In genomic region chr4:142900792-142901191, GRCm38 (mm10) we compare ENCODE assay signal across 19 mouse cellular contexts.
"Had no signal": no experiment of that assay in that cellular context is flagged by ENCODE, and none has a peak within 500 bp of the region (broad histone marks: within the 10 kb centered on the region; RNA-seq: fewer than 3 reads in every experiment).

No protein-coding gene starts in this region.

- ATAC-seq: liver, embryonic 12.5 days; midbrain, embryonic 13.5 days had no signal

- H3K4me1 ChIP-seq: limb, embryonic 10.5 days; limb, embryonic 13.5 days; liver, embryonic 12.5 days; liver, embryonic 15.5 days; megakaryocyte, embryonic 14.5 days; midbrain, embryonic 10.5 days; midbrain, embryonic 13.5 days; neural tube, embryonic 12.5 days had no signal

- H3K27ac ChIP-seq: kidney, postnatal 0 days; layer of hippocampus, adult 2 months; limb, embryonic 10.5 days; limb, embryonic 13.5 days; liver, embryonic 12.5 days; liver, embryonic 15.5 days; lung, embryonic 15.5 days; midbrain, embryonic 10.5 days; midbrain, embryonic 13.5 days; neural tube, embryonic 12.5 days had no signal

- H3K36me3 ChIP-seq: limb, embryonic 10.5 days; limb, embryonic 13.5 days; liver, embryonic 12.5 days; liver, embryonic 15.5 days; lung, embryonic 15.5 days; midbrain, embryonic 10.5 days; midbrain, embryonic 13.5 days; neural tube, embryonic 12.5 days had no signal

- H3K9me3 ChIP-seq: liver, embryonic 15.5 days; lung, embryonic 15.5 days; midbrain, embryonic 10.5 days had no signal

- DNase-seq: kidney, postnatal 25 days; layer of hippocampus, adult 9-11 months; liver; lung, adult 18-20 months; lung, postnatal 10 days; lung, postnatal 36 days; thymus, adult 18-20 months; thymus, postnatal 36 days had no signal

- H3K4me2 ChIP-seq: limb, embryonic 13.5 days; liver, embryonic 12.5 days; liver, embryonic 15.5 days; lung, embryonic 15.5 days; midbrain, embryonic 13.5 days; neural tube, embryonic 12.5 days had no signal

- H3K27me3 ChIP-seq: limb, embryonic 13.5 days; liver, embryonic 12.5 days; liver, embryonic 15.5 days; lung, embryonic 15.5 days; megakaryocyte, embryonic 14.5 days; midbrain, embryonic 13.5 days; neural tube, embryonic 12.5 days had no signal

- H3K9ac ChIP-seq: limb, embryonic 13.5 days; liver, embryonic 12.5 days; liver, embryonic 15.5 days; lung, embryonic 15.5 days; midbrain, embryonic 13.5 days; neural tube, embryonic 12.5 days had no signal

- H3K4me3 ChIP-seq: layer of hippocampus, adult 2 months; limb, embryonic 10.5 days; limb, embryonic 13.5 days; liver, embryonic 12.5 days; liver, embryonic 15.5 days; lung, embryonic 15.5 days; megakaryocyte, embryonic 14.5 days; midbrain, embryonic 10.5 days; midbrain, embryonic 13.5 days; neural tube, embryonic 12.5 days had no signal
